Mouse (Mus musculus) urinary bladder, adult 18-20 months (tissue): ENCODE results near the gene Top2a.

Experiments used
- DNase-seq, 2 experiments: peaks; one replicate each; pipeline ENCODE4 v3.0.0; 2022; ENCODE audit warnings: low spot score in 2 of 2, mixed read lengths in 2 of 2

Gene Top2a

GRCm38 (mm10) chr11:98983551-98983950 is 40.4 kb downstream of the Top2a start:
- no peak for DNase-seq

DNA sequence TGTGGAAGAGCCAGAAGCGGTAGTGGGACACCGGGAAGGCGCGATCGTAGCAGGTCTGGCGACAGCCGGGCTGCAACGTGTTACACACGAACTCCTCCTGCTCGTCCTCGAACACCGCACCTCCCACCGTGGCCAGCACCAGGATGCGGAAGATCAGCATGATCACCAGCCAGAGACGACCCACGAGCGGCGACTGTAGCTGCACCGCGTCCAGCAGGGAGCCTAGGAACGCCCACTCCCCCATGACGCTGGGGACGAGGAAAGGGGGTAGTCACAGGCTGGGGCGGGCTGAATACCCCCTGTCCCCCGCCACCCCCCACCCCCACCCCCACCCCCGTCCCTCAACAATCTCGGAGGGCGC is 41.2 kb downstream of the Top2a start, which contains the start of gene Gjd3:
Gene Gjd3, minus strand, starts transcription at position 244 of the 361 bp plus-strand sequence.
- no peak for DNase-seq

GRCm38 (mm10) chr11:98981997-98982772 is 41.8 kb downstream of the Top2a start:
- DNase-seq = no peak

- no peak for DNase-seq
Observed at GRCm38 (mm10) chr11:98981289-98981996, 42.5 kb downstream of the Top2a start.

DNA sequence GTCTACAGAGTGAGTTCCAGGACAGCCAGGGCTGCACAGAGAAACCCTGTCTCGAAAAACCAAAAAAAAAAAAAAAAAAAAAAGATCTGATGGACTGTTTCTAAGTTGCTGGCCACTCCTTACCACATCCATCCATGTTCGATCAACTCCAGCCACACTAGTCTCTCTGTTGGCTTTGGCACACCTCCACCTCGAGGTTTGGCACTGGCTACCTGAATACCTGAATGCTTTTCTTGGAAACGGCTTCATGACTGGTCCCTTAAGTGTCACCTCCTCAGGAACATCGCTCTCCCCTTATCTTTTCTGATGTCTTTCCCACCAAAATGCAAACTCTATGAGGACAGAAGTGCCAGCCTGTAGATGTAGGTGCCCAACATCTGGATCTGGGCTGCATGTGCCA is 44.6 kb downstream of the Top2a start:
- DNase-seq = no peak

DNA sequence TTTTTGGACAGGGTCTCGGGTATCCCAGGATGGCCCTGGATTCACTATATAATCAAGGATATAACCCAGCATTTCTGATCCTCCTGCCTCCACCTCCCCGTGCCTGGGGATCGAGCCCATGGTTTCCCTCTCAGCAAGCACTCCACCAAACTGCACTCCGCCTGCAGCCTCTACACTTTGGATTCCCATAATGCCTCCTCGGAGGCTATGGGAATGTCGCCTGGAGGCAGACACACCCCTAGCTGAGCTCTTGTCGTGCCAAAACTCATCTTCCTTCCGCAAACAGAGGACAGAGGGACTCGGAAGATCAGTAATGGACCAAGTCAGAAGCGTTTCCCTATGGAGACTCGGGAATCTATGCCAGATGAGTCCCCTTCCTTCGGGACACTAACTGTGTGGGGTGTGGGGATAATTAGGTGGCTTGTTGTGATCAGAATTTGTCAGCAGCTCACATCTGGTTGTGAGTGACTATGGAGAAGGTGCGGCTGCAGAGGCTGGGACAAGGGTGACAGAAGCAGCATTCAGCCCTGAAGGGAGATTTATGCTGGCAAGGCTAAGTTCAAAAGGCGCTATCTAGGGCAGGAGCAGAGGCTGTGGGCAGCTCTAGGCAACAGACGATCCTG is 45.4 kb downstream of the Top2a start:
- DNase-seq = no peak

DNA sequence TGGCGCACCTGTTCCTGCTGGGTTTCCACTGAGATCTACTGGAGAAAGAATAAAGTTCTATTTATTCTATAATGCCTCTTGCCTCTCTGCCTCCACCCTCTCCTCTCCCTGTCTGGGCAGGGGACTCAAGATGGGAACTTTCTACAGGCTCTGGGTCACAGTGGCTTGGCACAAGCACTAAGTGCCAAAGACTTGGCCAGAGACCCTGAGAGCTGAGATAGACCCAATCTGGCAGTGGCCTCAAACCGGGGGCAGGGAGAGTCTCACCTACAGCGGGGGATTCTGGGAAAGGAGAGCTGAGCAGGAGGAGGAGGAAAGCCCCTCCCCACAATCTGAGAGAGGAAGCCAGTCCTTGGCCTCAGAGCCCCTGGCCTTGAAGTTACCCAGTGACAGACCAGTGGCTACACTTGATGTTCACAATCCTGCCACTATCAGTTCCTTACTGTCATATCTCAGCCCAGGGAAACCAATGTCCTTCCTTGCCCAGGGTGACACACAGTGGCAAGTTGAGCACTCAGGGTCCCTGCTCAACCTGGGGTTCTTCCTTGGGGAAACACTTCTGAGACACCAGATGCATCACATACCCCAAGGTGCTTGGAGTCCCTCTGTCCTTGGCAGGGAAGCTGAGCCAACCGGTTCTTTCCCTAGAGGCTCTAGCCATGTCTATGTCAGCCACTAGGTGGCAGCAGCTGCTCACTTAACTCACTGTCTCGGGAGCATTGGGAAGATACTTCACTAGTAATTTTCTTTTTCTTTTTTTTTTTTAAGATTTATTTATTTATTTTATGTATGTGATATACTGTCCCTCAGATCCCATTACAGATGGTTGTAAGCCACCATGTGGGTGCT is 48.9 kb downstream of the Top2a start:
- DNase-seq = no peak

GRCm38 (mm10) chr11:98974213-98974612 is 49.8 kb downstream of the Top2a start:
- DNase-seq = no peak

DNA sequence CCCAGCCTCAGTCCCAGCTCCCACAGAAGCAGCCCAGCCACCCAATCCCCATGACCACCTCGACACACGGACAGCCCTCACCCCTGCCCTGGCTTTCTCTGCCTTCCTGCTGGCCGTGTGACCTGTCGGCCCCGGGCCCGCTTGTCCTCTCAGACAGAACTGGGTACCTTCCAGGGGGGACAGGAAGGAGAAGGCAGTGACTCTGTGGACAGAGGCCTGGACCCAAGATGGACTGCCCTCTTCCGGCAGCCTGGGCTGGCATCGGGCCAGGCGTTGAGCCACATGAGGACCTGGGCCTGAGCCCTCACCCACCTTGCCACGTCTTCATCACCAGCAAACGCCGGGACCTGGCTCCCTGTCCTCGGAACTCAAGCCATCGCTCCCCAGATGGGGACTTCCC is 50.4 kb downstream of the Top2a start:
- DNase-seq = no peak

DNA sequence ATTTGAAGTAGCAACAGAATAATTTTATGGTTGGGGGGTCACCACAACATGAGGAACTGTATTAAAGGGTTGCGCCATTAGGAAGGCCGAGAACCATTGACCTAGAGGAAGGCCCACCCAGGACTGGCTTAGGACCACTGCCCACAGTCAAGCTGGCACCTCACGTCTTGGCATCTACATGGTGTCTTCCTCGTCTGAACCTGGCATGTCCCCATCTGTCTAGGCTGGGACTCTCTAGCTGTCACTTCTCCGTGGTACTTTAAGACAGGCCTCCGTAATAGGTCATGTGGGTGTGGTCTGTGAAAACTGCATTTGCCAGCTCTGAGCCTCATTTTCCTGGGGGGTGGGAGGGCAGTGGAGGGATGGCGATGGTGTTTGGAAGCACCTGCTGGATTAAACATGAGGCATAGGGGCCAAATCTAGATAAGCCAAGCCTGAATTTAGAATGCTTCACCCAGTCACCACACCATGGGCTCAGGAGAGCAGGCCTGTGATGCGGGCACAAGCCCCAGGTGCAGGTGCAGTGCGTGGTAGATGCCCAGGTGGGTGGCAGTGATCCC is 51.1 kb downstream of the Top2a start:
- DNase-seq = no peak

DNA sequence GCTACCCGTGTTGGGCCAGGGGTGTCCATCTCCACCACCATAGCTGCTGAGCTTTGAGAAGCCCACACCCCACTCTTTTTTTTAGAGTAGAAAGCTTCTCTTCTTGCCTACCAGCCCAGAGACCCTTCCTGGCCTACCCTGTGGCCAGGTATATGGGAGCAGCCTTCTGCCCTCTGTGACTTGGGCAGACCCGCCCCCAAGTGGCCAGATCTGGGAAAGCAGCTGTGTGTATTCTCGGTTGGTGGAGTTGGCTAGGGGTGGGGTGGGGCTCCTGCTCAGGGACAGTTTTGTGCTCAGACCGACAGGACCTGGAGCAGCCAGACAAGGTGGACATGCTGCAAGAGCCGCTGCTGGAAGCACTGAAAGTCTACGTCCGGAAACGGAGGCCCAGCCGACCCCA is 51.8 kb downstream of the Top2a start:
- peak; percentile 65 to 82 for DNase-seq

DNA sequence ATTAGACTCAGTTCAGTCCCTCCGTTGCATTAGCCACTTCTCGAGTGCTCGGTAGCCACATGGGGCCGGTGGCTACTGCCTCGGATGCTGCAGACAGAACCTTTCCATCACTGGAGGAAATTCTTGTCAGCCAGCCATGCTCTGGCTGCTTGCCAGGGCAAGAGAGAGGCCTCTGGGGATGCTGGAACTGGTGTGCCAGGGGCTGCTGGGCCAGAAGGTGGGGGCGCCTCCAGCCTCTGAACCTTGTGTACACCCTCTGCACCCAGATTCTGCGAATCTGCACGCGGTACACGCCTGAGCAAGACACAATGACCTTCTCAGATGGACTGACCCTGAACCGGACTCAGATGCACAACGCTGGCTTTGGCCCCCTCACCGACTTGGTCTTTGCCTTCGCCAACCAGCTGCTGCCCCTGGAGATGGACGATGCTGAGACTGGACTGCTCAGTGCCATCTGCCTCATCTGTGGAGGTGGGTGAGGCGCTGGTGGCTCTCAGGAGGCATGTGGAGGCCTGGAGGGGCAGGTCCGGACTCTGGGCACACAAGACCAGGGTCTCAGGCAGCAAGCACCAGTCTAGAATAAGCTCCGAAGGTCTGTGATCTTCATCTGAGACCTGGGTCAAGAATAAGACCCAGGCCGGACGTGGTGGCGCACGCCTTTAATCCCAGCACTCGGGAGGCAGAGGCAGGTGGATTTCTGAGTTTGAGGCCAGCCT is 52.5 kb downstream of the Top2a start:
- DNase-seq = no peak

DNA sequence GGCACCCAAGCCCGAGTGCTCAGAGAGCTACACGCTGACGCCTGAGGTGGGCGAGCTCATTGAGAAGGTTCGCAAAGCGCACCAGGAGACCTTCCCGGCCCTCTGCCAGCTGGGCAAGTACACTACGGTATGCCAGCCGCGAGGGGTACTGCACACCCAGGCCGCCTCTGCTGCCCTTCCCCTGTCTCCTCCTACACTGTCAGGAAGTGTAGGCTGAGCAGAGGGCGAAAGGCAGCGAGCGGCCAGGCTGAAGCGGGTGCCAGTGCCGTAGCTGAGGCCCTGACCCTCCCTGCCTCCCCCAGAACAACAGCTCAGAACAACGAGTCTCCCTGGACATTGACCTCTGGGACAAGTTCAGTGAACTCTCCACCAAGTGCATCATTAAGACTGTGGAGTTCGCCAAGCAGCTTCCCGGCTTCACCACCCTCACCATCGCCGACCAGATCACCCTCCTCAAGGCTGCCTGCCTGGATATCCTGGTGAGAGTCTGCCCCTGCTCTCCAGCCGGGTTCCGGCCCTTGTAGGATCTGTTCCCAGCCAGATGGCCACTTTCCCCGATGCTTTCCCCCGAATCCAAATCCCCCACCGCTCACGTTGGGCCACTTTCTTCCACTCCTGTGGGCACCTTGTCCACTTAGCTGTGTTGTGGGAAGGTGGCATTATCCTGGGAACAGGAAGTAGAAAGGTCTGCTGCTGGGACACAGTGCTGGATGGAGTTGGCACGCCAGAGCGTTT is 53.6 kb downstream of the Top2a start:
- DNase-seq = no peak

GRCm38 (mm10) chr11:98969496-98969927 is 54.5 kb downstream of the Top2a start:
- no peak for DNase-seq

- no peak for DNase-seq
Observed at GRCm38 (mm10) chr11:98968716-98969495, 55.1 kb downstream of the Top2a start.

- DNase-seq = no peak
Observed at GRCm38 (mm10) chr11:98968079-98968478, 55.9 kb downstream of the Top2a start.

GRCm38 (mm10) chr11:98966499-98967141 is 57.4 kb downstream of the Top2a start:
- DNase-seq = peak in 1 of 2 experiments; percentile 77

DNA sequence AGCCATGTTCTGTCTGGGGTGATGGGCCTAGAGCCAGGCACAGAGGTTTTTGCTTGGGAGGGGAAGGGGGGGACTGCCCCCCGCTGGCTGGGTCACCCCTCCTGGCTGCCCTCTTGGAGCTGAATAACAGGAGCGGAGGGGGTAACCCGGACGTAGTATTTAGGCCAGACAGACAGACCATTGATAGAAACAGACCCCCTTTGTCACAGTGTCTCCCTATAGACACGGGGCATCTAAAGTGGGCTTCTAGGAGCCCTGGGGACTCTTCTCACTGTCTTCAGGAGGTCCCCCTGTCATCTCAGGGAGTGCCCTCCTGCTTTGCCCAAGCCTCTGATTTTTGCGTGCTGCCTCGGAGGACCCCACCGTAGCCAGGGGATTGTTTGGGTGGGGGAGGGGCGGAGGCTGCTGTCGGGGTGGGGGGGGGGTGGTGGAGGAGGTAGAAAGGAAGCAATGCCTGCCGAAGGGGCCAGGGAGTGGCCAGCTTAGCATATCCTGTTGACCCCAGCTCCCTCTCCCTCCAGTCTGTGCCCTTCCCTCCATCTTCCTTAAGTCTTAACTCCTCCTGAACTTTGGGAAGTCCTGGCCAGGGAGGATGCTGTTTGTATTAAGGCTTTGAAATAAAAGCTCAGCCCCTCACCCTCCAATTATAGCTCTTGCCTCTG is 58.4 kb downstream of the Top2a start:
- DNase-seq = no peak
